Mouse (Mus musculus): ENCODE measurements around the gene Agps.

Agps gene

GRCm38 (mm10) chr2:75828931-75829610, 2.9 kb upstream of the Agps start:
- no peak for DNase-seq (ENCODE audit: low spot score)

DNA sequence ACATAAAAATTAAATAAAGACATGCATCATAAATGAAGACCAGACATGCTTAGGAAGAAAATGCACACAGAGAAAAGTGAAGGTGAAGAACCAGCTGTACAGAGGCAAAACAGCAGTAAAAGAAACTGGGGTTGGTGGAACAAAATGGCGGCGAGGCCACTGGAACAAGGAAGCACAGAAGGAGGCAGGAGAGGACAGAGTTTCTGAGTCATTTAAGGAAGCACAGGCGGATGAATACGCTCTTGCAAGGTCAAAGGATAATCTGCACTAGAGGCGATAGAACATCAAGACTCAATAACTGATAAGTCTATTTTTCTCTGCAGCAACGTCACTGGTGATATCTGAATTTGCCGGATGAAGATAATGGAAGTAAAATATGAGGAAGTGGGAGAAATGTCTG, 1.7 kb upstream of the Agps start:
- no peak for DNase-seq (ENCODE audit: low spot score)

GRCm38 (mm10) chr2:75832781-75833180, 804 bp downstream of the Agps start:
- no peak for DNase-seq (ENCODE audit: low spot score)

GRCm38 (mm10) chr2:75834492-75834891, 2.5 kb downstream of the Agps start:
- no peak for DNase-seq (ENCODE audit: low spot score)

DNA sequence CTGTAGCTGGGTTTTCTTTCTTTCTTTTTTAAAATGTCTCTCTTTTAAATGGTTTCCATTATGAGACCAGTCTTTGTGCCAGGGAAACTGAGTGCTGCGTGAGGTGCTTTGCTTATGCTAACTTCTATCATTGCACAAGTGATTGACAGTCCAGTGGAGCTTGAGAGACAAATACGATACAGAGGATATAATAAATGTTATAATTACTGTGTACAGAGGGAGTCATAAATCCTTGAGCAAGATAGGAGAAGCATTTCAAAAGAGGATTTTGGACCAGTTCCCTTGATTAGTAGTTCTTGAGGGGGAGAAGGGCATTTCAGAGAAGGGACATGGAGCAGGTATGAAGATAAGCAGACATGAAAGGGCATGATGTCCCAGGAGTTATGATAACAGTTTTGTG, 10.3 kb downstream of the Agps start:
- DNase-seq (ENCODE audit: low spot score), result no peak

DNA sequence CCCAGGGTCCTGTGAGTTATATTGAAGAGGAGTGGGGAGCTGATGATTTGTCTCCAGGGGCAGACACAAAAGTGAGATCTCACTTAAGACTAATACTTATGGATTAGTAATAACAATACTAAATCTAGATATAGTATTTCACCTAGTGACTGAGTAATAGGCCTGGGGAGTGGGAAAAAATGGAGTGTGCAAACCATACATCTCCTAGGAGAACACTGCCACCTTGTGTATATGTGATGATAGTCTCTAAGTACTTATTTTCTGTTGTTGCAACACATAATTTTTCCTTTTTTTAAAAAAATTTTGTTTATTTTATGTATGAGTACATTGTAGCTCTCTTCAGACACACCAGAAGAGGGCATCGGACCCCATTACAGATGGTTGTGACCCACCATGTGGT, 15.7 kb downstream of the Agps start:
- peak; percentile 57 for DNase-seq (ENCODE audit: low spot score)

DNA sequence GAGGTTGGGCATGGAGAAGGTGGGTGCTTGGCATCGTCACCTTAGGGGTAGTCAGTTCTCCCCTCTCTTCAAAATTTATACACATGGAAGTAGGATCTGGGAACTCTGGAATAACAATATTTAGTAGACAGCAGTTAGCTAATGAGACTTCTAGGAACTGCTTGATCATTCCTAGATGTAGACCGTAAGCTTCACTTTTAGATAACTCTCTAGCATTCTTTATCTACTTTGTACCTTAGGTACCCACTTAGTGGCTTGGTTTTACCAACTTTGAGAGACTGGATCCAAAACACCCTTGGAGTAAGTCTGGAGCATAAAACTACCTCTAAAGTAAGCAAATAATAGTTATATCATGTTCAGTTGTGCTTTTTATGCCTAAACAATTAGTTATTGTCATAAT, 20.5 kb downstream of the Agps start:
- DNase-seq (ENCODE audit: low spot score), result no peak

- DNase-seq (ENCODE audit: low spot score), result no peak
Observed at GRCm38 (mm10) chr2:75854136-75854535, 22.2 kb downstream of the Agps start.

GRCm38 (mm10) chr2:75861115-75861514, 29.1 kb downstream of the Agps start:
- DNase-seq (ENCODE audit: low spot score), result no peak

GRCm38 (mm10) chr2:75869604-75870003, 37.6 kb downstream of the Agps start:
- no peak for DNase-seq (ENCODE audit: low spot score)

- no peak for DNase-seq (ENCODE audit: low spot score)
Observed at GRCm38 (mm10) chr2:75874008-75874559, 42.1 kb downstream of the Agps start.

DNA sequence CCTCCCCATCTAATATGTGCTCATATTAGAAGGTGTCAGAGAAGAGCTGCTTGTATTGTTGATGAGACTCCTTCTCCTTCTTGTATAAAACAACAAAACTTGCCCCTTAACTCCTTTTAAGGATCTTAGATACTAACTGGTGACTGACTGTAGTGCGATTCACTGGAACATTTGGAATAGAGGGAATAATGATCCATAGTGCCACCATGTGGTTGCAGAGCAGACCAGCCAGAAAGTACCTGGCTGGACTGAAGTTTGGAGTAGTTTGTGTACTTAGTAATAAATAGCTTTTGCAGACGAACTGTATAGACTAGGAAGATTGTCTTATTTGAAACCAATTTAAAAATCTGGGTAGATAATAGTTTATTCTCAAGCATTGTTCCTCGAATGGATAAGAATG, 47.8 kb downstream of the Agps start:
- DNase-seq (ENCODE audit: low spot score), result peak; percentile 55

DNA sequence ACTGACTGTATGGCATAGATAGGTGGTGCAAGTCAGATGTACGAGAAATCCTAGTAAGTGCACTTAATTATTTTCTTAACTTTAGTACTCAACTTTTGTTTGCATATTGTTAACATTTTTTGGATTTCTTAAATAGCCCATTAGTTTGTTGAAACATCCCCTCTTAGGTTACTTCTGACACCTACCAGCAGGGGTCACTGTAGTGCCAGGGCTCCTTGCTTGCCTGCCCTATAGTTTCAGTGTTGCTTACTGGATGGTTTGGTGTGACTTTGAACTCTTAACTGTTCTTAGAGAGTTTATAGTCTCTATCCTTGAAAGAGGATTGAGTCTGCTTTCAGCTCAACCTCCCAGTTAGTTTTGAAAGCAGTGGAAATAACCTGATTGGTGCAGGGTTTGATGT, 51.6 kb downstream of the Agps start:
- DNase-seq (ENCODE audit: low spot score), result peak; percentile 82

- peak; percentile 13 for DNase-seq (ENCODE audit: low spot score)
Observed at GRCm38 (mm10) chr2:75891981-75892380, 60.0 kb downstream of the Agps start.

- DNase-seq (ENCODE audit: low spot score), result peak; percentile 7
Observed at GRCm38 (mm10) chr2:75895711-75896110, 63.7 kb downstream of the Agps start.

- DNase-seq (ENCODE audit: low spot score), result no peak
Observed at GRCm38 (mm10) chr2:75900281-75900680, 68.3 kb downstream of the Agps start.

- DNase-seq (ENCODE audit: low spot score), result no peak
Observed at GRCm38 (mm10) chr2:75901869-75902268, 69.9 kb downstream of the Agps start.

DNA sequence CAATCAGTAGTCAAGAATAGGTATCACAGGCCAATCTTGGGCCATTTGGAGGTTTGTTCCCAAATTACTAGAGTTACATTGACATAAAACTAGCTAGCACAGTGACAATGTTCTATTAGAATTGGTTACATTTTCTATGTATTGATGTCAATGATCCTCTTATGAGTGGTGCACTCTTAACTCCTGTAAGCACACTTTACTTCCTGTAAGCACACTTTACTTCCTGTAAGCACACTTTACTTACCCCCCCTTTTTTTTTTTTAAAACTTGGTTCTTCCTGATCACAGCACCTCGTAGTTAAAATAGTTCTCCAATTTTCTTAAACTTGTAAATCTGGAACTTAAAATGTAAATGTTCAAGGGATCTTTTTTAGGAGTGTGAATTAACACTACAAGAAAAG, 75.2 kb downstream of the Agps start:
- no peak for DNase-seq (ENCODE audit: low spot score)

GRCm38 (mm10) chr2:75915040-75915439, 83.1 kb downstream of the Agps start:
- no peak for DNase-seq (ENCODE audit: low spot score)

DNA sequence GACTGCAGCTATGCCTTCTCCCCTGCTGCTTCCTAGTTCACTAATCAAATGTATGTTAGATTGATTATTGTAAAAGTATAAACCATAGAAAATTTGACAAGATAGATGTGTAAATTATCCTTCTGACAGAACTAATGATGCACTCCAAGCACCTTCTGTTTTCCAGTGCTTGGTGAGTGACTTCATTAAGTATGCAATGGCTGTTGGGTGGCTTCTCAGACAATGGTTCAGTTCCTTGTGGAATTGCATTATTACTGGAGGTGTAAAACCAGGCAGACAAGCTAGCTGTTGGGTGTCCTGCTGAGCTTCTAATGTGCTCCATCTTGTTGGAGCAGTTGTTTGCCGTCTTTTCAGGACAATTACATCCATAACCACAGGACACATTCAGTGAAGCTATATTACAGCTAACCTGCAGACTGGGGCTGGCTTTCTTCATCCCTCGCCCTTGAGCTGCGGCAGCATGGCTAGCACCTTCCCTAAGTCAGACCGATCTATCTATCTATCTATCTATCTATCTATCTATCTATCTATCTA, 91.9 kb downstream of the Agps start:
- no peak for DNase-seq (ENCODE audit: low spot score)

DNA sequence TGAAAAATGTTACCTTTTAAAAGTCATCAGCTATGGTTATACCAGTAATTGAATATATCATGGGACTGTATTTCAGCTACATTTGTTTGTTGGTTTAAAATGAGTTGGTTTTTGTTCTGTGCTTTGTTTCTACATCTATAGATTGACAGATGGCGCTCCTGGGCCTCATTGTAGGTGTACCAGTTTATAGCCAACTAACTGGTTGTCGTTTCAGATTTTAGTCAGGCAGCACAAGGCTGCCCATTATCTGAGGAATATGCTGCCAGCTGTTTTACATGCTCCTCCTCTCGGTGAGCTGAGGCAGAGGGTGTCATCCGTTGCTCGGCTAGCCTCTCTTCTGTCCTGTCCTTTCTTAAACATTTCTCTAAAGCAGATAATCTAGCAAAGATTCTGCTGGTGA, 94.1 kb downstream of the Agps start:
- no peak for DNase-seq (ENCODE audit: low spot score)

DNA sequence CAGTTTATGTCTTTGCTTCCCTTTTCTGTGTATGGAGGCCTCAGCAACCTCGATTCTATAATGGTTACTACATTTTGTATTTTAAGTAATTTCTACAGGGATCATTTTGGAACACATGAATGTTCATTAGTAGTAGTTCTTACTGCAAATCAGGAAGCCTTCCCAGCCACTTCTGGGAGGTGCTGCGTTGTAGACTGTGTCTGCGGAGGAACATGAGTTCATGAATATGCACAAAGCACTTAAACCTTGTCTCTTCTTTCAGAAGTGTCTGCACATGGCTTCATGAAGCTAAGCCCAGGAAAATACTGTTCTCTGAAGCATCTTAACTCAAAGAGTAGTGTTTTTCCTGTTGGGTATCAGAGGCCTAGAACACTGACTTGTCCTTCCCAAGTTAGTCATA, 96.0 kb downstream of the Agps start:
- no peak for DNase-seq (ENCODE audit: low spot score)

GRCm38 (mm10) chr2:75929141-75929540, 97.2 kb downstream of the Agps start:
- no peak for DNase-seq (ENCODE audit: low spot score)
